Mouse (Mus musculus) spleen, adult 2 months (tissue): ENCODE measurements around the gene Runx2. TPM values are rescaled to one million over a fixed set of nuclear protein-coding genes. Genes with fewer than 3 reads are reported as not detected.

ENCODE experiments used
- DNase-seq, 2 experiments: peaks; one replicate each; pipeline versions ENCODE4 v3.0.0 to v3.0.0-alpha.2; 2012 to 2021; ENCODE audit warnings: low spot score in 2 of 2, low read depth in 1 of 2
- H3K27ac ChIP-seq: fragments of 200-500 bp; 2 replicates; pipeline ENCODE4 v1.5.1; 2012; ENCODE audit warnings: low read length, inconsistent platforms; ENCODE audit not compliant: insufficient read depth
- H3K27me3 ChIP-seq: fragments of 200-500 bp; 2 replicates; pipeline ENCODE4 v1.6.1; 2012; ENCODE audit warnings: mild to moderate bottlenecking, moderate library complexity, low read length, inconsistent platforms; ENCODE audit not compliant: control insufficient read depth, insufficient read depth
- H3K36me3 ChIP-seq: fragments of 200-500 bp; 2 replicates; pipeline ENCODE4 v1.6.1; 2012; ENCODE audit warnings: mild to moderate bottlenecking, low read length, inconsistent platforms; ENCODE audit not compliant: control insufficient read depth, insufficient read depth
- H3K4me1 ChIP-seq: fragments of 200-500 bp; 2 replicates; pipeline ENCODE4 v1.6.1; 2011; ENCODE audit warnings: inconsistent platforms; ENCODE audit not compliant: control insufficient read depth, insufficient read depth, insufficient read length
- H3K4me3 ChIP-seq: fragments of 200-500 bp; 2 replicates; pipeline ENCODE4 v1.5.1; 2011; ENCODE audit warnings: mild to moderate bottlenecking, inconsistent platforms; ENCODE audit not compliant: insufficient read depth, insufficient read length; ENCODE audit errors: extremely low read depth
- CTCF ChIP-seq: fragments of 200-500 bp; IDR thresholded peaks from 2 replicates; pipeline ENCODE4 v1.5.1; 2011; ENCODE audit warnings: mild to moderate bottlenecking, inconsistent platforms; ENCODE audit not compliant: insufficient read depth, insufficient read length, insufficient replicate concordance; ENCODE audit errors: extremely low read depth
- POLR2A ChIP-seq: fragments of 200-500 bp; IDR thresholded peaks from 2 replicates; pipeline ENCODE4 v1.6.1; 2011; ENCODE audit warnings: low read depth, low read length, inconsistent platforms
- whole genome bisulfite sequencing: fragments of 180-500 bp; shearing (Covaris S2); methylation state at CpG from one replicate; pipeline ENCODE4 v1.1.7; 2018; 5-methylcytosine and 5-hydroxymethylcytosine counted together
- polyA plus RNA-seq: library from polyadenylated mRNA; depleted of rRNA; stranded (reverse); fragments of >200 nt; gene quantifications from 2 replicates; pipeline ENCODE4 v1.2.3, GENCODE M21; 2012

Runx2 gene
- polyA plus RNA-seq, 1 experiment = 11.1 TPM

GRCm38 (mm10) chr17:44631577-44631976 lies 183.0 kb downstream of the Runx2 start:
- WGBS = 77% methylated on average over 4 of the region's 4 CpGs
- TF ChIP-seq POLR2A (no peak), CTCF (no peak)

GRCm38 (mm10) chr17:44627317-44627716 lies 187.3 kb downstream of the Runx2 start:
- TF ChIP-seq CTCF = no peak
- no peak for TF ChIP-seq POLR2A
- no peak for DNase-seq
- Histone ChIP-seq H3K4me3 (no peak overlapping the region), H3K27ac (no peak overlapping the region), H3K27me3 (no peaks in the 10 kb centered on the region), H3K4me1 (no peaks in the 10 kb centered on the region), H3K36me3 (no peaks in the 10 kb centered on the region)
- whole genome bisulfite sequencing = 88% methylated on average over 6 of the region's 6 CpGs

More at GRCm38 (mm10) chr17:44631577-44631976, 183.0 kb downstream of the Runx2 start:
- H3K4me1 ChIP-seq = no peaks in the 10 kb centered on the region
- H3K36me3 ChIP-seq = no peaks in the 10 kb centered on the region
- H3K27me3 ChIP-seq = no peaks in the 10 kb centered on the region
- no peak for DNase-seq
- H3K4me3 ChIP-seq = no peak overlapping the region
- no peak overlapping the region for H3K27ac ChIP-seq

GRCm38 (mm10) chr17:44623707-44624106 lies 190.9 kb downstream of the Runx2 start:
- TF ChIP-seq CTCF (no peak), POLR2A (no peak)
- Histone ChIP-seq H3K4me3 (no peak overlapping the region), H3K36me3 (no peaks in the 10 kb centered on the region), H3K27me3 (no peaks in the 10 kb centered on the region), H3K4me1 (no peaks in the 10 kb centered on the region), H3K27ac (no peak overlapping the region)
- DNase-seq = no peak
- 41% methylated on average over 2 of the region's 2 CpGs for whole genome bisulfite sequencing

GRCm38 (mm10) chr17:44623271-44623670 lies 191.3 kb downstream of the Runx2 start:
- DNase-seq = no peak
- Histone ChIP-seq H3K4me1 (no peaks in the 10 kb centered on the region), H3K36me3 (no peaks in the 10 kb centered on the region), H3K27me3 (no peaks in the 10 kb centered on the region), H3K27ac (no peak overlapping the region), H3K4me3 (no peak overlapping the region)
- 78% methylated on average over 8 of the region's 8 CpGs for WGBS
- TF ChIP-seq POLR2A = no peak
- TF ChIP-seq CTCF = no peak

GRCm38 (mm10) chr17:44620456-44620855 lies 194.1 kb downstream of the Runx2 start:
- TF ChIP-seq POLR2A = no peak
- no peak for TF ChIP-seq CTCF
- WGBS = 46% methylated on average over 2 of the region's 2 CpGs
- Histone ChIP-seq H3K27ac (no peak overlapping the region), H3K4me1 (no peaks in the 10 kb centered on the region), H3K36me3 (no peaks in the 10 kb centered on the region), H3K27me3 (no peaks in the 10 kb centered on the region), H3K4me3 (no peak overlapping the region)
- DNase-seq = no peak

- H3K27me3 ChIP-seq = no peaks in the 10 kb centered on the region
- H3K4me3 ChIP-seq = no peak overlapping the region
- H3K4me1 ChIP-seq = no peaks in the 10 kb centered on the region
- no peak for DNase-seq
- WGBS = 58% methylated on average over 11 of the region's 11 CpGs
- no peak for TF ChIP-seq POLR2A
- TF ChIP-seq CTCF = no peak
- H3K27ac ChIP-seq = no peak overlapping the region
- no peaks in the 10 kb centered on the region for H3K36me3 ChIP-seq
Measured at GRCm38 (mm10) chr17:44618691-44619090, 195.9 kb downstream of the Runx2 start.

GRCm38 (mm10) chr17:44618175-44618574 lies 196.4 kb downstream of the Runx2 start:
- TF ChIP-seq CTCF (no peak), POLR2A (no peak)
- Histone ChIP-seq H3K4me1 (no peaks in the 10 kb centered on the region), H3K4me3 (no peak overlapping the region), H3K27ac (no peak overlapping the region), H3K36me3 (no peaks in the 10 kb centered on the region), H3K27me3 (no peaks in the 10 kb centered on the region)
- WGBS = 72% methylated on average over 10 of the region's 10 CpGs
- no peak for DNase-seq

GRCm38 (mm10) chr17:44617741-44618140 lies 196.9 kb downstream of the Runx2 start:
- H3K4me3 ChIP-seq = no peak overlapping the region
- H3K4me1 ChIP-seq = no peaks in the 10 kb centered on the region
- WGBS = 79% methylated on average over 2 of the region's 2 CpGs
- DNase-seq = no peak
- no peak overlapping the region for H3K27ac ChIP-seq
- no peaks in the 10 kb centered on the region for H3K36me3 ChIP-seq
- no peak for TF ChIP-seq POLR2A
- TF ChIP-seq CTCF = no peak
- H3K27me3 ChIP-seq = no peaks in the 10 kb centered on the region
